Mouse (Mus musculus): ENCODE data around the gene Fbxl13.
A peak's percentile ranks its signal among the peaks of the same experiment; 100 is the strongest.

The Fbxl13 gene

DNA sequence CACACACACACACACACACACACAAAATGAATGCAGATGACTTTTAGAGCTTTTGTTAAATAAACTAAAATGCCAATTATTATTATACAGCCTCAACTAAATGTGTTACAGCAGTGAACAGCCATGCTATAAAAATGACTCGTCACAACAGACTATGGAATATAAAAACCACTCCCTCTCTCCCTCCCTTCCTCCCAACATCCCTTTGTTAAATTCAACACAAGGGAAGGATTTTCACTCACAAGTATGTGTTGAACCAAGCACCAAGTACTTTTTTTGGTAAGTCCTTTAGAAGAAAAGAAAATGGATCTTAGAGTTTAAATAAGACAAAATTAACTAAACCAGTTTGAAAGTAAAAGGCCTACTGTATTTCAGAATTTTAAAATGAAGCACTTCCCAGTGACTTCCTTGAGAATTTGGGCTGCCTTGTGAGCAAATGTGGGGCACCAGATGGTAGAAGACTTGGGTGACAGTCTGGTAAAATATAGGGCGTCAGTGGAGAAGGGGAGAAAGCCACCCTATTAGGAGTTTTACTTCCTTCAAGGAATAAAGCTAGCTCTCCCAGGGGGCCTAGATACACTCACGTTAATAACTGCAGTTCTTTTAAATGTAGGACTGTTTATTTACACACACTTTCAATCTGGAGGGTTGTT lies 72.5 kb downstream of the Fbxl13 start:
- no peak for DNase-seq

GRCm38 (mm10) chr5:21567784-21568183 lies 77.7 kb downstream of the Fbxl13 start:
- DNase-seq: no peak

DNA sequence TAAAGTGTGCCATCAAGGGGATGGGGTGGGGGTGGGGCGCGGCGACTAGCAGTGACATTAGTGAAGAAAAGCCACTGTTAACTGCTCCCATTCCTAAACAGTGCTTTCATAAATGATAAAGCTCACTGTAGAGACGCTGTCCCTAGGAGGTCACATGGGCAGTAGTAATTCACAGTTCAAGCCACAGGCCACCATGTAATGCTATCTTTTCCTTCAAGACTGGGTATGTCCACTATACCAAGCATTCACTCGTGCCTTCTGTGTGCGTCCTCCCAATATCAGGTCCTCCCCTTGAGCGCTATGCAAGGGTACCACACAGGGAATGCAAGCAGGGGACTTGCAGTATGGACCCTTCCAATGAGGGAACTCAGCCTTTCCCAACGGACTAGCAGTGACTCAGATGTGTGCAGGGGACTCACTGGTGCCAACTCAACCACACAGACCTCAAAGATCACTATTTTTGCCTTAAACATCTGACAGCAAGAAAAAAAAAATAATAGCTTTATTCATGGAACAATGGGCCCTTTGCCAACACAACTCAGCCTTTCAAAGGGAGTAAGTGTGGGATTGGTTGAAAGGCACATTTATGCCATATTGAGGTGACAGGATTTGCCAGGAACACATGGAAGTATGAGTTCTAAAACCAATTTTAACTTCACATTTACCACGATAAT lies 79.9 kb downstream of the Fbxl13 start:
- DNase-seq: no peak

- DNase-seq: no peak
These were observed 81.5 kb downstream of the Fbxl13 start for GRCm38 (mm10) chr5:21563936-21564335.

- DNase-seq: no peak
These were observed 88.9 kb downstream of the Fbxl13 start for GRCm38 (mm10) chr5:21556502-21556901.

- DNase-seq: no peak
These were observed 90.7 kb downstream of the Fbxl13 start for GRCm38 (mm10) chr5:21554732-21555131.

GRCm38 (mm10) chr5:21553685-21554084 lies 91.7 kb downstream of the Fbxl13 start:
- DNase-seq: no peak

DNA sequence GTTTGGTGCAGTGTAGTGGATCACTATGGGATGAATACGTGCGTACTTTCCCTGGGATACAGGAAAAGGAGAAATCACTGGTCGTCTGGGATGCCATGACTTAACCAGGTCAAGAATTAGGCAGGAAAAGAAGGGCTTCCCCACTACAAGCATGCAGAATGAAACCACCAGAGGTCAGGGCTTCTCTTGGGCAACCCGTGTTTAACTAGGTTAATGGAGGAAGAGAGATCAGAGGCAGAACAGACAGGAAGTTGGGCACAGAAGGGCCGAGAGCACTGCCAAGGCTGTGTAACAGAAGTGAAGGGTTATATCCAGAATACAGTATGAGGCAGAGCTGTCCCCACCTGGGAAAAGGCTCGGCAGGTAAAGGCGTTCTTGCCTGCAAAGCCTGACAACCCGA lies 98.4 kb downstream of the Fbxl13 start:
- no peak for DNase-seq

GRCm38 (mm10) chr5:21545786-21546185 lies 99.6 kb downstream of the Fbxl13 start:
- DNase-seq: no peak

DNA sequence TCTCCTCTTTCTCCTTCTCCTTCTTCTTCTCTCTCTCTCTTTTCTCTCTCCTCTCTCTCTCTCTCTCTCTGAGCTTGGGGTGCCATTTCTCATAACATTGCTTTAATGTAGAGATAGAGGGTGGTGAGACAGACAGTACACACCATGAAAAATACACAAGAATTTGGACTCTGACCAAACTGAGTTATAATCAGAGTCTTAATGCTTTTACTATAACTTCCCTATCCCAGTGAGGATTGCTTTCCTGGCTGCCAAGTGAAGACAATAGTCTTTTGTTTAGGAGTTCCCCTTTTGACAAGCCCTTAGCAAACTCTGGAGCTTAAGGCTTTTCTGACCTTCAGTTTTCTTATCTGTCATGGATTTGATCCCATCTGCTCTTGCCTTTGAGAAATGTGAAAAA lies 100.2 kb downstream of the Fbxl13 start:
- DNase-seq: no peak

DNA sequence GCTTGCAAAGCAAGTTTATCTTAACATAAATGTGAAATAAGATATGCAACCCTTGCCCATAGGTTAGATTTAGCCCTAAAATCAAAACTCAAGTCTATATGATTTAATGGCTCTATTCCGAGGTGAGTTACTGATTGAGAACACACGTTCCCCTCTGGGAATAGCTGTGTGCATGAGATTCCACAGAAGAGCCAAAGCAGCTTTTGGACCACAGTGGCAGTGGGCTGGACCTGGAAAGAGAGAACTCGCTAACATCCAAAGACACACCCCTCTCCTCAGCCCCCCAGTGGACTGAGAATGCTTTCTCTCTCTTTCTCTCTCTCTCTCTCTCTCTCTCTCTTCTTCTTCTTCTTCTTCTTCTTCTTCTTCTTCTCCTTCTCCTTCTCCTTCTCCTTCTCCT lies 100.6 kb downstream of the Fbxl13 start:
- no peak for DNase-seq

- peak; percentile 77 for DNase-seq
These were observed 101.8 kb downstream of the Fbxl13 start, which contains the start of gene Lrrc17 for GRCm38 (mm10) chr5:21543409-21544201. Gene Lrrc17, plus strand, starts transcription at chr5:21543559.

GRCm38 (mm10) chr5:21542226-21542625 lies 103.2 kb downstream of the Fbxl13 start:
- no peak for DNase-seq

- no peak for DNase-seq
These were observed 112.5 kb downstream of the Fbxl13 start for GRCm38 (mm10) chr5:21532921-21533320.

DNA sequence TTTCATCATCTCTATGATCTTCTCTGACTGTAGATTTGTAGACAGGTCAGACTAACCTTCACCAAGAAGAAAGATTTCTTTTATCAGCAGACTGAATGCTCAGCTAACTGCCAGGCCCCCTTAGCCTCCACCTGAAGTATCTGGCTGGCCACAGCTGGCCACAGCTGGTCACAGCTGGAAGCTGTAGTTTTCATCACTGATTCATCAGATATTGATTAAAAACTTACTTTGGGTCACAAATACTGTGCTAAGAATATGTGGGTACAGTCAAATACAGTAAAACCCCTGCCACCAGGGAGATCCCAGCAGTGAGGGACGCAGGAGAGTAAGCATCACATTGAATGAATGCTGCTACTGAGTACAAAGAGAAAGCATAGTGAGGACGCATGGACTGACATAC lies 113.3 kb downstream of the Fbxl13 start:
- no peak for DNase-seq

DNA sequence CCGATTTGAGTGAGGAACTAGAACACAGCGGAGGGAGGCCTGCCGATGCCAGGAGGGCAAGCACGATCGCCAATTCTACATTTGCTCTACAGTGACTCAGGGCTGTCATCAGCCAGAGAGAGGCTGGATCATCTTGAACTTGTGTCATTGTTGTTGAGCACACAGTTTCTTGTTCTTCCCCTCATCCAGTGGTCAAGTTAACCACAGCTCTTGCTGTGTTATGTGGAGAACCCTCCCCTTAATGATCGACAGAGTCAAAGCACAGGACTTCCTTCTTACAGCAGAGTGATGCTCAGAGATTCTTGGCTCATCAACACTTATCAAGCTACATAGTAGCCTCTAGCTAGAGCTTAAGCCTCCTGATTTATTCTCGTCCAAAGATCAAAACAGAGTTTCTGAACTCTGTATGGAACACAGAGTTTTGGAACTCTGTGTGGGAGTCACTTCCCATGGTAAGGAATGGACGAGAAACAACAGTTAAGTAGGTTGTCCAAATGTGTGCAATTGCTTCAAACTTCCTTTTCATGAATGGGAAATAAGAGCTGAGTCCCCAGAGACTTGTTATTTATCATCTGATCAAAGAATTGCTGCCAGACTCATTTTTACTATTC lies 116.2 kb downstream of the Fbxl13 start:
- DNase-seq: no peak

- DNase-seq: no peak
These were observed 117.2 kb downstream of the Fbxl13 start for GRCm38 (mm10) chr5:21528068-21528842.

GRCm38 (mm10) chr5:21527488-21527911 lies 117.9 kb downstream of the Fbxl13 start:
- DNase-seq: no peak

- peak; percentile 47 for DNase-seq
These were observed 118.5 kb downstream of the Fbxl13 start for GRCm38 (mm10) chr5:21526835-21527485.

DNA sequence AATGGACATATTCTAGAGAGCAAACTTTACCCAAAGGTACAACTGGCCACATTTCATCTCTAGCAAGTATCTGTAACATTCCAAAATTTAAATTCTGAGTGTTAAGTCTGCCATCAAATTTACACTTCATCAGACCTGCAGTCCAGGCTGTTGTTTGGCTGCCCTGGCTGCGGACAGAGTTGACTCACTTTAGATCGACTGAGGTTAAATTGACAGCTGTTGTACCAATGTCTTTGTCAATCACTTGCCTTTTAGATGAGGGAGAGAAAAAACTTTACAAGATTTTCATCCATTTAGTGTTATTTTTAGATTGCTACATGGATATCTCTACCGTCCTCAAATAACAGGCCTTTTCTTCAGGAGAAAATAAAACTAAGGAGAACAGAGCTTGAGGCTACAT lies 126.3 kb downstream of the Fbxl13 start:
- DNase-seq: no peak

- DNase-seq: no peak
These were observed 127.2 kb downstream of the Fbxl13 start for GRCm38 (mm10) chr5:21518207-21518606.

- DNase-seq: no peak
These were observed 127.9 kb downstream of the Fbxl13 start for GRCm38 (mm10) chr5:21517562-21517961.

All from embryo, embryonic 11 days (tissue).